Mouse (Mus musculus) forebrain, embryonic 15.5 days (tissue): ENCODE measurements at regions not wholly inside any gene's neighbourhood (a gene's known extent, or its start where the extent isn't known, plus 50 kb on each side); places are given as distances from the start of the nearest gene placed in this dataset.
A peak's percentile ranks its signal among the peaks of the same experiment; 100 is the strongest.

Experiments
- ATAC-seq: fragments of 200-750 bp; cut with Nextera tagmentation; replicated peaks from 2 replicates; pipeline ENCODE4 v1.8.0; 2017; ENCODE audit warnings: mild to moderate bottlenecking, moderate TSS enrichment, moderate library complexity
- H3K27ac ChIP-seq: fragments of 300-500 bp; sonication (generic); replicated peaks from 2 replicates; pipeline ENCODE4 v1.5.1; 2015; ENCODE audit warnings: mild to moderate bottlenecking, inconsistent platforms
- H3K27me3 ChIP-seq: fragments of 300-500 bp; sonication (generic); 2 replicates; pipeline ENCODE4 v1.6.1; 2015; ENCODE audit warnings: inconsistent platforms
- H3K36me3 ChIP-seq: fragments of 300-500 bp; sonication (generic); 2 replicates; pipeline ENCODE4 v1.6.1; 2015; ENCODE audit warnings: mild to moderate bottlenecking, inconsistent platforms
- H3K4me1 ChIP-seq: fragments of 300-500 bp; sonication (generic); 2 replicates; pipeline ENCODE4 v1.6.1; 2015; ENCODE audit warnings: inconsistent platforms
- H3K4me2 ChIP-seq: fragments of 300-500 bp; sonication (generic); replicated peaks from 2 replicates; pipeline ENCODE4 v1.6.1; 2015; ENCODE audit warnings: mild to moderate bottlenecking, inconsistent platforms
- H3K4me3 ChIP-seq: fragments of 300-500 bp; sonication (generic); 2 replicates; pipeline ENCODE4 v1.5.1; 2015; ENCODE audit warnings: mild to moderate bottlenecking, inconsistent platforms
- H3K9ac ChIP-seq: fragments of 300-500 bp; sonication (generic); replicated peaks from 2 replicates; pipeline ENCODE4 v1.6.1; 2015; ENCODE audit warnings: mild to moderate bottlenecking, inconsistent platforms
- H3K9me3 ChIP-seq: fragments of 300-500 bp; sonication (generic); 2 replicates; pipeline ENCODE4 v1.6.1; 2016; ENCODE audit warnings: inconsistent platforms
- WGBS: fragments of 180-500 bp; shearing (Covaris S2); methylation state at CpG from one replicate; pipeline ENCODE4 v1.1.7; 2015; ENCODE audit warnings: mixed read lengths; 5-methylcytosine and 5-hydroxymethylcytosine counted together

GRCm38 (mm10) chr13:6000559-6001217 is 139.4 kb downstream of the Klf6 start:
- Histone ChIP-seq H3K9me3 (no peaks in the 10 kb centered on the region), H3K36me3 (no peaks in the 10 kb centered on the region), H3K27me3 (no peaks in the 10 kb centered on the region), H3K9ac (no peak overlapping the region), H3K27ac (no peak overlapping the region), H3K4me1 (no peaks in the 10 kb centered on the region), H3K4me2 (no peak overlapping the region), H3K4me3 (no peak overlapping the region)
- ATAC-seq = no peak
- 80% methylated on average over 8 of the region's 8 CpGs for WGBS

- Histone ChIP-seq H3K4me1 (0 out of 2 replicates have a peak, but pooled peaks cover 4% of the 10 kb centered on the region), H3K9me3 (no peaks in the 10 kb centered on the region), H3K4me3 (no peak overlapping the region), H3K27me3 (no peaks in the 10 kb centered on the region), H3K27ac (no peak overlapping the region), H3K4me2 (no peak overlapping the region), H3K36me3 (no peaks in the 10 kb centered on the region), H3K9ac (no peak overlapping the region)
- no peak for ATAC-seq
- 81% methylated on average over 3 of the region's 3 CpGs for WGBS
Measured at GRCm38 (mm10) chr13:6001218-6001564, 139.9 kb downstream of the Klf6 start.

GRCm38 (mm10) chr13:6005901-6006300 is 144.6 kb downstream of the Klf6 start:
- Histone ChIP-seq H3K4me1 (0 out of 2 replicates have a peak, but pooled peaks cover 4% of the 10 kb centered on the region), H3K36me3 (no peaks in the 10 kb centered on the region), H3K27me3 (no peaks in the 10 kb centered on the region), H3K9me3 (no peaks in the 10 kb centered on the region), H3K27ac (no peak overlapping the region; the same call in 1 of the 2 replicates), H3K4me3 (no peak overlapping the region), H3K9ac (no peak overlapping the region), H3K4me2 (no peak overlapping the region)
- 75% methylated on average over 6 of the region's 6 CpGs for WGBS
- ATAC-seq = peak; percentile 72

GRCm38 (mm10) chr13:6009671-6010070 is 148.4 kb downstream of the Klf6 start:
- Histone ChIP-seq H3K9ac (no peak overlapping the region), H3K4me3 (no peak overlapping the region), H3K9me3 (no peaks in the 10 kb centered on the region), H3K4me2 (no peak overlapping the region), H3K27ac (no peak overlapping the region), H3K4me1 (0 out of 2 replicates have a peak, but pooled peaks cover 4% of the 10 kb centered on the region), H3K27me3 (no peaks in the 10 kb centered on the region), H3K36me3 (no peaks in the 10 kb centered on the region)
- ATAC-seq = no peak
- 54% methylated on average over 1 of the region's 1 CpGs for WGBS

GRCm38 (mm10) chr13:6027207-6027606 is 165.9 kb downstream of the Klf6 start:
- Histone ChIP-seq H3K9me3 (no peaks in the 10 kb centered on the region), H3K27ac (no peak overlapping the region), H3K4me2 (no peak overlapping the region), H3K4me1 (peaks cover 15% of the 10 kb centered on the region), H3K36me3 (no peaks in the 10 kb centered on the region), H3K27me3 (no peaks in the 10 kb centered on the region), H3K4me3 (no peak overlapping the region), H3K9ac (no peak overlapping the region)
- 93% methylated on average over 4 of the region's 4 CpGs for WGBS
- ATAC-seq = no peak

GRCm38 (mm10) chr13:6028878-6029277 is 167.6 kb downstream of the Klf6 start:
- Histone ChIP-seq H3K4me2 (no peak overlapping the region), H3K4me3 (no peak overlapping the region), H3K9me3 (no peaks in the 10 kb centered on the region), H3K27ac (no peak overlapping the region), H3K27me3 (no peaks in the 10 kb centered on the region), H3K36me3 (no peaks in the 10 kb centered on the region), H3K9ac (no peak overlapping the region), H3K4me1 (peaks cover 15% of the 10 kb centered on the region)
- peak; percentile 20; the same call in 1 of the 2 replicates for ATAC-seq
- WGBS = 28% methylated on average over 4 of the region's 4 CpGs

GRCm38 (mm10) chr13:6029461-6029860 is 168.2 kb downstream of the Klf6 start:
- ATAC-seq = no peak; the same call in 1 of the 2 replicates
- H3K27ac ChIP-seq = no peak overlapping the region; the same call in 1 of the 2 replicates
- 89% methylated on average over 6 of the region's 6 CpGs for WGBS
- H3K4me3 ChIP-seq = no peak overlapping the region
- no peaks in the 10 kb centered on the region for H3K27me3 ChIP-seq
- H3K4me2 ChIP-seq = no peak overlapping the region
- no peaks in the 10 kb centered on the region for H3K9me3 ChIP-seq
- peaks cover 15% of the 10 kb centered on the region for H3K4me1 ChIP-seq
- H3K36me3 ChIP-seq = no peaks in the 10 kb centered on the region
- no peak overlapping the region for H3K9ac ChIP-seq

- no peaks in the 10 kb centered on the region for H3K27me3 ChIP-seq
Measured at GRCm38 (mm10) chr13:6030128-6030527, 168.8 kb downstream of the Klf6 start.

GRCm38 (mm10) chr13:6040132-6040531 is 178.8 kb downstream of the Klf6 start:
- WGBS = 14% methylated on average over 7 of the region's 7 CpGs
- no peak for ATAC-seq
- H3K9ac ChIP-seq = no peak overlapping the region
- H3K36me3 ChIP-seq = no peaks in the 10 kb centered on the region
- H3K27me3 ChIP-seq = no peaks in the 10 kb centered on the region
- no peak overlapping the region for H3K4me3 ChIP-seq
- no peak overlapping the region for H3K27ac ChIP-seq
- peaks cover 12% of the 10 kb centered on the region for H3K4me1 ChIP-seq
- no peak overlapping the region for H3K4me2 ChIP-seq
- H3K9me3 ChIP-seq = no peaks in the 10 kb centered on the region

More at GRCm38 (mm10) chr13:6030128-6030527, 168.8 kb downstream of the Klf6 start:
- no peak for ATAC-seq
- H3K9ac ChIP-seq = no peak overlapping the region
- H3K27ac ChIP-seq = no peak overlapping the region
- H3K4me1 ChIP-seq = peaks cover 15% of the 10 kb centered on the region
- no peak overlapping the region for H3K4me2 ChIP-seq
- no peaks in the 10 kb centered on the region for H3K9me3 ChIP-seq
- H3K4me3 ChIP-seq = no peak overlapping the region
- 91% methylated on average over 2 of the region's 2 CpGs for WGBS
- no peaks in the 10 kb centered on the region for H3K36me3 ChIP-seq

- Histone ChIP-seq H3K9ac (no peak overlapping the region), H3K36me3 (no peaks in the 10 kb centered on the region), H3K4me2 (no peak overlapping the region), H3K27ac (no peak overlapping the region), H3K4me3 (no peak overlapping the region), H3K9me3 (no peaks in the 10 kb centered on the region), H3K4me1 (peaks cover 12% of the 10 kb centered on the region), H3K27me3 (no peaks in the 10 kb centered on the region)
- ATAC-seq = peak; percentile 57
- 41% methylated on average over 2 of the region's 2 CpGs for WGBS
Measured at GRCm38 (mm10) chr13:6040663-6041062, 179.4 kb downstream of the Klf6 start.

GRCm38 (mm10) chr13:6042495-6042894 is 181.2 kb downstream of the Klf6 start:
- peaks cover 12% of the 10 kb centered on the region for H3K4me1 ChIP-seq
- H3K27ac ChIP-seq = no peak overlapping the region
- no peaks in the 10 kb centered on the region for H3K36me3 ChIP-seq
- H3K9ac ChIP-seq = no peak overlapping the region
- no peak for ATAC-seq
- no peaks in the 10 kb centered on the region for H3K27me3 ChIP-seq
- WGBS = 77% methylated on average over 6 of the region's 6 CpGs
- H3K4me2 ChIP-seq = no peak overlapping the region
- no peaks in the 10 kb centered on the region for H3K9me3 ChIP-seq
- no peak overlapping the region for H3K4me3 ChIP-seq

- H3K36me3 ChIP-seq = no peaks in the 10 kb centered on the region
- no peak overlapping the region for H3K9ac ChIP-seq
- 12% methylated on average over 6 of the region's 6 CpGs for WGBS
- H3K4me2 ChIP-seq = no peak overlapping the region
- H3K27ac ChIP-seq = no peak overlapping the region
- no peaks in the 10 kb centered on the region for H3K9me3 ChIP-seq
- no peak overlapping the region for H3K4me3 ChIP-seq
- H3K27me3 ChIP-seq = no peaks in the 10 kb centered on the region
- peak; percentile 84 for ATAC-seq
- peaks cover 12% of the 10 kb centered on the region for H3K4me1 ChIP-seq
Measured at GRCm38 (mm10) chr13:6059515-6060228, 198.4 kb downstream of the Klf6 start.
